Mouse (Mus musculus) liver, embryonic 11.5 days (tissue): ENCODE measurements around the gene Lpp. TPM values are rescaled to one million over a fixed set of nuclear protein-coding genes. Genes with fewer than 3 reads are reported as not detected.

Experiments used
- ATAC-seq: fragments of 200-750 bp; cut with Nextera tagmentation; replicated peaks from 2 replicates; pipeline ENCODE4 v1.8.0; 2017; ENCODE audit warnings: moderate number of reproducible peaks, mild to moderate bottlenecking, moderate TSS enrichment, moderate library complexity; ENCODE audit not compliant: low FRiP score
- DNase-seq: peaks from one replicate; pipeline ENCODE4 v3.0.0-alpha.2; 2017; ENCODE audit warnings: low spot score
- H3K27ac ChIP-seq: fragments of 300-500 bp; sonication (generic); 2 replicates; pipeline ENCODE4 v1.5.1; 2014; ENCODE audit warnings: mild to moderate bottlenecking, low read depth, low read length, control low read depth
- H3K27me3 ChIP-seq: fragments of 300-500 bp; sonication (generic); replicated peaks from 2 replicates; pipeline ENCODE4 v1.6.1; 2014; ENCODE audit warnings: low read length, mixed read lengths; ENCODE audit not compliant: control insufficient read depth, insufficient read depth
- H3K36me3 ChIP-seq: fragments of 300-500 bp; sonication (generic); 2 replicates; pipeline ENCODE4 v1.6.1; 2014; ENCODE audit warnings: mild to moderate bottlenecking, low read length, moderate library complexity, mixed read lengths; ENCODE audit not compliant: control insufficient read depth, insufficient read depth
- H3K4me1 ChIP-seq: fragments of 300-500 bp; sonication (generic); replicated peaks from 2 replicates; pipeline ENCODE4 v1.6.1; 2014; ENCODE audit warnings: low read length, mixed read lengths; ENCODE audit not compliant: control insufficient read depth, insufficient read depth
- H3K4me2 ChIP-seq: fragments of 300-500 bp; sonication (generic); 2 replicates; pipeline ENCODE4 v1.6.1; 2014; ENCODE audit warnings: mild to moderate bottlenecking, control low read depth, moderate library complexity
- H3K4me3 ChIP-seq: fragments of 300-500 bp; sonication (generic); 2 replicates; pipeline ENCODE4 v1.5.1; 2014; ENCODE audit warnings: low read depth, low read length, control low read depth
- H3K9ac ChIP-seq: fragments of 300-500 bp; sonication (generic); 2 replicates; pipeline ENCODE4 v1.6.1; 2014; ENCODE audit warnings: low read depth, low read length, control low read depth
- H3K9me3 ChIP-seq: fragments of 300-500 bp; sonication (generic); 2 replicates; pipeline ENCODE4 v1.6.1; 2016; ENCODE audit warnings: low read length, inconsistent platforms, mixed read lengths; ENCODE audit not compliant: control insufficient read depth
- WGBS: fragments of 180-500 bp; shearing (Covaris S2); extraction: QIAGEN DNeasy Blood & Tissue Kit; methylation state at CpG from one replicate; pipeline ENCODE4 v1.1.7; 2014; 5-methylcytosine and 5-hydroxymethylcytosine counted together
- polyA plus RNA-seq: library from polyadenylated mRNA; unstranded; fragments of >200 nt; fragmentation: Nextera tagmentation; extraction: Ambion mirVana; gene quantifications from 2 replicates; pipeline ENCODE4 v1.2.1, GENCODE M21; 2014

Lpp gene
- polyA plus RNA-seq, 1 experiment from 2014 or later = 21.2 TPM

- no peaks in the 10 kb centered on the region for H3K27me3 ChIP-seq
- no peaks in the 10 kb centered on the region for H3K36me3 ChIP-seq
- no peaks in the 10 kb centered on the region for H3K9me3 ChIP-seq
- H3K4me1 ChIP-seq = no peaks in the 10 kb centered on the region
- DNase-seq (no peak), ATAC-seq (no peak)
- H3K4me2 ChIP-seq = no peak overlapping the region
- H3K4me3 ChIP-seq = no peak overlapping the region
- H3K9ac ChIP-seq = no peak overlapping the region
- no peak overlapping the region for H3K27ac ChIP-seq
- 79% methylated on average over 1 of the region's 1 CpGs for WGBS
Measured at GRCm38 (mm10) chr16:24912381-24912780, 519.1 kb downstream of the Lpp start.

GRCm38 (mm10) chr16:24913021-24913420, 519.7 kb downstream of the Lpp start:
- no peak for ATAC-seq

GRCm38 (mm10) chr16:24913641-24914392, 520.5 kb downstream of the Lpp start:
- H3K27ac ChIP-seq = no peak overlapping the region
- 57% methylated on average over 7 of the region's 7 CpGs for WGBS
- no peak for DNase-seq

More at GRCm38 (mm10) chr16:24913021-24913420, 519.7 kb downstream of the Lpp start:
- no peak overlapping the region for H3K9ac ChIP-seq
- WGBS = 63% methylated on average over 3 of the region's 3 CpGs
- H3K4me3 ChIP-seq = no peak overlapping the region
- H3K36me3 ChIP-seq = no peaks in the 10 kb centered on the region
- DNase-seq = no peak
- no peak overlapping the region for H3K27ac ChIP-seq
- H3K27me3 ChIP-seq = no peaks in the 10 kb centered on the region
- no peaks in the 10 kb centered on the region for H3K9me3 ChIP-seq
- no peaks in the 10 kb centered on the region for H3K4me1 ChIP-seq
- H3K4me2 ChIP-seq = no peak overlapping the region

GRCm38 (mm10) chr16:24914393-24914751, 521.1 kb downstream of the Lpp start:
- Histone ChIP-seq H3K27me3 (no peaks in the 10 kb centered on the region), H3K9me3 (no peaks in the 10 kb centered on the region), H3K36me3 (no peaks in the 10 kb centered on the region), H3K4me2 (no peak overlapping the region), H3K4me1 (no peaks in the 10 kb centered on the region), H3K4me3 (no peak overlapping the region), H3K9ac (no peak overlapping the region), H3K27ac (no peak overlapping the region)
- no peak for ATAC-seq
- WGBS = 79% methylated on average over 3 of the region's 3 CpGs
- no peak for DNase-seq

More at GRCm38 (mm10) chr16:24913641-24914392, 520.5 kb downstream of the Lpp start:
- Histone ChIP-seq H3K27me3 (no peaks in the 10 kb centered on the region), H3K4me3 (no peak overlapping the region), H3K9me3 (no peaks in the 10 kb centered on the region), H3K36me3 (no peaks in the 10 kb centered on the region), H3K4me1 (no peaks in the 10 kb centered on the region), H3K4me2 (no peak overlapping the region), H3K9ac (no peak overlapping the region)
- ATAC-seq = no peak

- Histone ChIP-seq H3K4me3 (no peak overlapping the region), H3K36me3 (no peaks in the 10 kb centered on the region), H3K27ac (no peak overlapping the region), H3K27me3 (no peaks in the 10 kb centered on the region), H3K4me1 (no peaks in the 10 kb centered on the region), H3K4me2 (no peak overlapping the region), H3K9ac (no peak overlapping the region), H3K9me3 (no peaks in the 10 kb centered on the region)
- no peak for DNase-seq
- 77% methylated on average over 4 of the region's 4 CpGs for WGBS
- ATAC-seq = no peak
Measured at GRCm38 (mm10) chr16:24915470-24915869, 522.2 kb downstream of the Lpp start.

GRCm38 (mm10) chr16:24919349-24920012, 526.2 kb downstream of the Lpp start:
- Histone ChIP-seq H3K27ac (no peak overlapping the region), H3K27me3 (no peaks in the 10 kb centered on the region), H3K9me3 (no peaks in the 10 kb centered on the region), H3K4me3 (no peak overlapping the region), H3K4me2 (no peak overlapping the region), H3K9ac (no peak overlapping the region), H3K36me3 (no peaks in the 10 kb centered on the region), H3K4me1 (no peaks in the 10 kb centered on the region)
- DNase-seq (no peak), ATAC-seq (no peak)
- WGBS = 83% methylated on average over 11 of the region's 11 CpGs

- Histone ChIP-seq H3K27ac (no peak overlapping the region), H3K4me3 (no peak overlapping the region), H3K9me3 (no peaks in the 10 kb centered on the region), H3K36me3 (no peaks in the 10 kb centered on the region), H3K4me2 (no peak overlapping the region), H3K9ac (no peak overlapping the region), H3K4me1 (no peaks in the 10 kb centered on the region), H3K27me3 (no peaks in the 10 kb centered on the region)
- ATAC-seq = no peak
- DNase-seq = no peak
Measured at GRCm38 (mm10) chr16:24930070-24930469, 536.8 kb downstream of the Lpp start.

GRCm38 (mm10) chr16:24930621-24931020, 537.3 kb downstream of the Lpp start:
- no peak for ATAC-seq
- WGBS = 74% methylated on average over 5 of the region's 5 CpGs

GRCm38 (mm10) chr16:24932816-24933215, 539.5 kb downstream of the Lpp start:
- H3K4me1 ChIP-seq = no peaks in the 10 kb centered on the region
- 79% methylated on average over 3 of the region's 3 CpGs for WGBS
- H3K27me3 ChIP-seq = no peaks in the 10 kb centered on the region
- no peaks in the 10 kb centered on the region for H3K36me3 ChIP-seq
- no peak overlapping the region for H3K27ac ChIP-seq
- H3K9me3 ChIP-seq = no peaks in the 10 kb centered on the region
- no peak overlapping the region for H3K9ac ChIP-seq
- DNase-seq = no peak
- no peak overlapping the region for H3K4me2 ChIP-seq
- no peak for ATAC-seq
- H3K4me3 ChIP-seq = no peak overlapping the region

More at GRCm38 (mm10) chr16:24930621-24931020, 537.3 kb downstream of the Lpp start:
- Histone ChIP-seq H3K4me2 (no peak overlapping the region), H3K36me3 (no peaks in the 10 kb centered on the region), H3K4me1 (no peaks in the 10 kb centered on the region), H3K4me3 (no peak overlapping the region), H3K27ac (no peak overlapping the region), H3K9me3 (no peaks in the 10 kb centered on the region), H3K27me3 (no peaks in the 10 kb centered on the region), H3K9ac (no peak overlapping the region)
- no peak for DNase-seq
